In the genomic region with DNA sequence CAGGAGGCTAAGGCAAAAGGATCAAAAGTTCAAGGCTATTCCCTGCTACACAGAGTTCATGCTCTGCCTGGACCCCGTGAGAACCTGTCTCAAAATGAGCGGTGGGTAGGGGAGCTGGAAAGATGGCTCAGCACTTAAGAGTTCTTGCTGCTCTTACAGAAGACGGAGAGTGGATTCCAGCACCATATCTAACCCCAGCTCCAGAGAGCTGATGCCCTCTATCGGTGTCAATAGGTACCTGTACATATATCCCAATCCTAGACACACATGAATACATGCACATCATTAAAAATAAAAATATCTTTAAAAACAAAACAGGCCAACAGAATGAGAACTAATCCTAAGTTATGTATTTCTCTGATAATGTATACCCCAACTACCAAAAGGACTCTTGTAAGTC, we compare ENCODE assay signal across 17 mouse cellular contexts. TPM values are rescaled to one million over a fixed set of nuclear protein-coding genes. Genes with fewer than 3 reads are reported as not detected.
DNase-seq lines count a peak whose midpoint lies in the region; ATAC-seq and TF ChIP-seq lines count a peak whose summit lies in the region.
"Had no signal": no experiment of that assay in that cellular context is flagged by ENCODE, and none has a peak within 500 bp of the region (broad histone marks: within the 10 kb centered on the region; RNA-seq: fewer than 3 reads in every experiment).

No protein-coding gene starts in this region.

- H3K4me3 ChIP-seq in heart, postnatal 0 days (ENCODE audit: low read depth, low read length) = no peak overlapping the region
- H3K4me3 ChIP-seq in lung, postnatal 0 days (ENCODE audit: low read depth, low read length) = no peak overlapping the region
- H3K4me3 ChIP-seq in E14TG2a.4 (replicated peaks; ENCODE audit: low read length) (no peak overlapping the region), macrophage (ENCODE audit: inconsistent target) (no peak overlapping the region)
- no peak overlapping the region for H3K4me3 ChIP-seq in kidney, embryonic 14.5 days (ENCODE audit: low read length)
- H3K4me3 ChIP-seq: embryonic facial prominence, embryonic 13.5 days; forebrain, embryonic 12.5 days; heart, embryonic 10.5 days; limb, embryonic 12.5 days had no signal

- no peaks in the 10 kb centered on the region for H3K27me3 ChIP-seq in heart, postnatal 0 days (ENCODE audit: control insufficient read depth, insufficient read depth, low read length)
- no peaks in the 10 kb centered on the region for H3K27me3 ChIP-seq in lung, postnatal 0 days (replicated peaks; ENCODE audit: insufficient read depth, low read length)
- 0 out of 2 replicates have a peak, but pooled peaks cover 8% of the 10 kb centered on the region for H3K27me3 ChIP-seq in E14TG2a.4 (ENCODE audit: insufficient read depth, low read length)
- H3K27me3 ChIP-seq in kidney, embryonic 14.5 days (ENCODE audit: control insufficient read depth, insufficient read depth, low read length) = no peaks in the 10 kb centered on the region
- H3K27me3 ChIP-seq: embryonic facial prominence, embryonic 13.5 days; forebrain, embryonic 12.5 days; limb, embryonic 12.5 days had no signal

- peak; percentile 20; the same call in 1 of the 2 replicates for TF ChIP-seq CTCF in heart, postnatal 0 days (IDR thresholded peaks at IDR 0.05; ENCODE audit: low read depth)
- peak; percentile 55 for TF ChIP-seq CTCF in lung, postnatal 0 days (IDR thresholded peaks at IDR 0.05)
- TF ChIP-seq CTCF in E14TG2a.4 (conservative IDR thresholded peaks at IDR 0.05; ENCODE audit: low read length) = peak; percentile 33

- H3K27ac ChIP-seq in heart, postnatal 0 days (ENCODE audit: low read depth) = no peak overlapping the region
- no peak overlapping the region for H3K27ac ChIP-seq in lung, postnatal 0 days (ENCODE audit: low read length)
- peak overlapping the region; percentile 17 for H3K27ac ChIP-seq in macrophage
- no peak overlapping the region for H3K27ac ChIP-seq in kidney, embryonic 14.5 days (ENCODE audit: low read depth, low read length)
- H3K27ac ChIP-seq: embryonic facial prominence, embryonic 13.5 days; forebrain, embryonic 12.5 days; heart, embryonic 10.5 days; limb, embryonic 12.5 days had no signal

- H3K9me3 ChIP-seq in heart, postnatal 0 days (replicated peaks; ENCODE audit: control insufficient read depth, low read length) = no peaks in the 10 kb centered on the region
- H3K9me3 ChIP-seq in lung, postnatal 0 days (ENCODE audit: low read length) = no peaks in the 10 kb centered on the region
- H3K9me3 ChIP-seq in E14TG2a.4 (ENCODE audit: low read length) = peaks cover 3% of the 10 kb centered on the region; the same call in 1 of the 2 replicates
- H3K9me3 ChIP-seq in kidney, embryonic 14.5 days (ENCODE audit: control insufficient read depth, low read length) = no peaks in the 10 kb centered on the region
- H3K9me3 ChIP-seq: embryonic facial prominence, embryonic 13.5 days; forebrain, embryonic 12.5 days; heart, embryonic 10.5 days; limb, embryonic 12.5 days had no signal

- no peak for ATAC-seq in heart, postnatal 0 days (ENCODE audit: insufficient read depth, low read depth)
- ATAC-seq in lung, postnatal 0 days = no peak
- no peak for ATAC-seq in kidney, embryonic 14.5 days (ENCODE audit: low FRiP score, low TSS enrichment)

- no peaks in the 10 kb centered on the region for H3K79me2 ChIP-seq in macrophage (ENCODE audit: inconsistent target)

- H3K4me2 ChIP-seq in heart, postnatal 0 days (ENCODE audit: low read depth, low read length) = no peak overlapping the region
- H3K4me2 ChIP-seq in lung, postnatal 0 days (replicated peaks; ENCODE audit: low read depth, low read length) = no peak overlapping the region
- no peak overlapping the region for H3K4me2 ChIP-seq in kidney, embryonic 14.5 days (replicated peaks; ENCODE audit: low read depth, low read length)
- H3K4me2 ChIP-seq: embryonic facial prominence, embryonic 13.5 days; forebrain, embryonic 12.5 days; limb, embryonic 12.5 days; midbrain, embryonic 11.5 days had no signal

- TF ChIP-seq EP300 in heart, postnatal 0 days (IDR thresholded peaks at IDR 0.05; ENCODE audit: low read depth) = no peak
- no peak for TF ChIP-seq EP300 in lung, postnatal 0 days (IDR thresholded peaks at IDR 0.05)

- no peaks in the 10 kb centered on the region for H3K4me1 ChIP-seq in heart, postnatal 0 days (ENCODE audit: control insufficient read depth, insufficient read depth)
- peaks cover 6% of the 10 kb centered on the region; the same call in 1 of the 2 replicates for H3K4me1 ChIP-seq in lung, postnatal 0 days (ENCODE audit: insufficient read depth, low read depth, low read length)
- no peaks in the 10 kb centered on the region for H3K4me1 ChIP-seq in E14TG2a.4 (replicated peaks; ENCODE audit: low read depth, low read length)
- H3K4me1 ChIP-seq in kidney, embryonic 14.5 days (ENCODE audit: control insufficient read depth, insufficient read depth, low read length) = 0 out of 2 replicates have a peak, but pooled peaks cover 7% of the 10 kb centered on the region
- H3K4me1 ChIP-seq: embryonic facial prominence, embryonic 13.5 days; forebrain, embryonic 12.5 days; limb, embryonic 12.5 days had no signal

- WGBS in heart, postnatal 0 days = 65% methylated on average over 4 of the region's 4 CpGs
- 62% methylated on average over 4 of the region's 4 CpGs for WGBS in lung, postnatal 0 days
- 54% methylated on average over 4 of the region's 4 CpGs for WGBS in macrophage (ENCODE audit: missing documents)
- WGBS in kidney, embryonic 14.5 days = 74% methylated on average over 4 of the region's 4 CpGs

- no peak for DNase-seq in heart, postnatal 0 days (ENCODE audit: low spot score)
- no peak for DNase-seq in heart, adult 9 months (ENCODE audit: low spot score in 2 of 2)
- DNase-seq in lung, postnatal 0 days (ENCODE audit: low spot score) = peak; percentile 27
- no peak for DNase-seq in lung, postnatal 25 days (ENCODE audit: low spot score)
- DNase-seq: adrenal gland, postnatal 25 days; cerebellum, postnatal 14 days; heart, postnatal 4 days; kidney, postnatal 36 days; spleen, adult 18-20 months had no signal

- H3K9ac ChIP-seq in heart, postnatal 0 days (replicated peaks; ENCODE audit: low read depth, low read length) = no peak overlapping the region
- no peak overlapping the region for H3K9ac ChIP-seq in lung, postnatal 0 days (replicated peaks; ENCODE audit: low read depth)
- no peak overlapping the region for H3K9ac ChIP-seq in kidney, embryonic 14.5 days (ENCODE audit: low read depth, low read length)
- H3K9ac ChIP-seq: embryonic facial prominence, embryonic 13.5 days; forebrain, embryonic 12.5 days; limb, embryonic 12.5 days had no signal

- H3K36me3 ChIP-seq in heart, postnatal 0 days (replicated peaks; ENCODE audit: control insufficient read depth, insufficient read depth, low read length) = peaks cover 33% of the 10 kb centered on the region
- H3K36me3 ChIP-seq in lung, postnatal 0 days (ENCODE audit: insufficient read depth, low read length) = peaks cover 15% of the 10 kb centered on the region; the same call in 1 of the 2 replicates
- peaks cover 36% of the 10 kb centered on the region for H3K36me3 ChIP-seq in E14TG2a.4 (ENCODE audit: insufficient read depth, low read length)
- H3K36me3 ChIP-seq in macrophage (ENCODE audit: inconsistent target) = peaks cover 21% of the 10 kb centered on the region; the same call in 1 of the 2 replicates
- H3K36me3 ChIP-seq in kidney, embryonic 14.5 days (ENCODE audit: control insufficient read depth, insufficient read depth, low read length) = peaks cover 30% of the 10 kb centered on the region

RNA-seq across cellular contexts. Expression of a gene that starts 19.3 kb away (rescaled TPM):
- total RNA-seq in heart, postnatal 0 days (2014; rRNA removed; ENCODE audit: low replicate concordance) = 14.1 and 17.3 TPM in 2 replicates
- polyA plus RNA-seq in heart, postnatal 0 days (2015; fragmentation: Nextera tagmentation; extraction: Ambion mirVana) = 16.4 and 17.2 TPM in 2 replicates
- polyA plus RNA-seq in lung, postnatal 0 days (2015; fragmentation: Nextera tagmentation; extraction: Ambion mirVana) = 30.0 and 30.5 TPM in 2 replicates
- 100 to 1,000 TPM; 104 to 576 (median 356) TPM for total RNA-seq in macrophage (2018; cell fraction: chromatin; rRNA removed)
- total RNA-seq in macrophage (2018; cell fraction: cytosol; rRNA removed) = 10 to 100 TPM; 15.7 to 66.9 (median 36.1) TPM
- total RNA-seq in macrophage (2018; cell fraction: nucleus; rRNA removed) = 100 to 1,000 TPM in 20 of 26 experiments, 10 to 100 TPM in 6; 62.0 to 363 (median 169) TPM
- 13.9 to 21.1 TPM (median 19.1 TPM) in 3 replicates for polyA plus RNA-seq in macrophage (2018)
- polyA plus RNA-seq in kidney, embryonic 14.5 days (2014; fragmentation: Nextera tagmentation; extraction: Ambion mirVana) = 48.6 and 54.9 TPM in 2 replicates

RNA-seq across cellular contexts. Expression of a gene that starts 28.6 kb away (rescaled TPM):
- 21.4 and 25.2 TPM in 2 replicates for total RNA-seq in heart, postnatal 0 days (2014; rRNA removed; ENCODE audit: low replicate concordance)
- polyA plus RNA-seq in heart, postnatal 0 days (2015; fragmentation: Nextera tagmentation; extraction: Ambion mirVana) = 51.7 and 58.4 TPM in 2 replicates
- 71.8 and 75.3 TPM in 2 replicates for polyA plus RNA-seq in lung, postnatal 0 days (2015; fragmentation: Nextera tagmentation; extraction: Ambion mirVana)
- total RNA-seq in macrophage (2018; cell fraction: chromatin; rRNA removed) = 100 to 1,000 TPM in 3 of 26 experiments, 10 to 100 TPM in 20, 1 to 10 TPM in 3; 8.4 to 129 (median 57.6) TPM
- 10 to 100 TPM; 15.6 to 42.6 (median 32.2) TPM for total RNA-seq in macrophage (2018; cell fraction: cytosol; rRNA removed)
- total RNA-seq in macrophage (2018; cell fraction: nucleus; rRNA removed) = 10 to 100 TPM in 25 of 26 experiments, 1 to 10 TPM in 1; 7.9 to 98.5 (median 32.1) TPM
- polyA plus RNA-seq in macrophage (2018) = 30.7 to 54.0 TPM (median 30.9 TPM) in 3 replicates
- 69.3 and 78.2 TPM in 2 replicates for polyA plus RNA-seq in kidney, embryonic 14.5 days (2014; fragmentation: Nextera tagmentation; extraction: Ambion mirVana)

RNA-seq across cellular contexts. Expression of a gene that starts 57.8 kb away (rescaled TPM):
- 15.0 and 831 TPM in 2 replicates for total RNA-seq in heart, postnatal 0 days (2014; rRNA removed; ENCODE audit: low replicate concordance)
- polyA plus RNA-seq in heart, postnatal 0 days (2015; fragmentation: Nextera tagmentation; extraction: Ambion mirVana) = 7.0 and 9.9 TPM in 2 replicates
- polyA plus RNA-seq in lung, postnatal 0 days (2015; fragmentation: Nextera tagmentation; extraction: Ambion mirVana) = 107 and 121 TPM in 2 replicates
- 1 to 10 TPM in 1 of 26 experiments, not detected in 25; 7.0 TPM for total RNA-seq in macrophage (2018; cell fraction: chromatin; rRNA removed)
- not detected for total RNA-seq in macrophage (2018; cell fraction: cytosol; rRNA removed)
- 1 to 10 TPM in 1 of 26 experiments, not detected in 25; 1.2 TPM for total RNA-seq in macrophage (2018; cell fraction: nucleus; rRNA removed)
- polyA plus RNA-seq in macrophage (2018) = 0.21 TPM in 1 of 3 replicates, not detected in the others
- polyA plus RNA-seq in kidney, embryonic 14.5 days (2014; fragmentation: Nextera tagmentation; extraction: Ambion mirVana) = 4.0 and 7.6 TPM in 2 replicates
- total RNA-seq: adrenal gland, postnatal 25 days had no signal
